Mouse (Mus musculus) layer of hippocampus, adult 9-11 months (tissue): ENCODE data around the gene Jmjd7.

Experiments
- DNase-seq: peaks from one replicate; pipeline ENCODE4 v3.0.0; 2022

Gene Jmjd7

DNA sequence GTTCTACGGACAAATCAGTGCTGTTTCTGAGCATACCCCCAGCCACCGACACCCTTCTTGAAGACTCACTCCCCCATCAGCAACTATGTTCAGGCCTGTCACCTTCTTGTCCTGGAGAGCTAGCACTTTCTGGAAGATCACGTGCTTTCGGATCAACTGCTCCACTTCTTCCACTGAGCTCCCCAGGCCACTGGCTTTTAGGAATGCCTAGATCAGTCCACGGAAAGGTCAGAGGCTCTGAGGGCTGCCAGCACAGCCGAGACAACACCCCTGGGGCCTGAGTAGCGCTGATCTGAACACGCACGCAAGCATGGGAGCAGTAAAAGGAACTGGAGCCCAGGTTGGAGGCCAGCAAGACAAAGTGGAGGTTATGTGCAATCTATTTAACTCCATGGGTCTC lies 33.4 kb downstream of the Jmjd7 start:
- no peak for DNase-seq

DNA sequence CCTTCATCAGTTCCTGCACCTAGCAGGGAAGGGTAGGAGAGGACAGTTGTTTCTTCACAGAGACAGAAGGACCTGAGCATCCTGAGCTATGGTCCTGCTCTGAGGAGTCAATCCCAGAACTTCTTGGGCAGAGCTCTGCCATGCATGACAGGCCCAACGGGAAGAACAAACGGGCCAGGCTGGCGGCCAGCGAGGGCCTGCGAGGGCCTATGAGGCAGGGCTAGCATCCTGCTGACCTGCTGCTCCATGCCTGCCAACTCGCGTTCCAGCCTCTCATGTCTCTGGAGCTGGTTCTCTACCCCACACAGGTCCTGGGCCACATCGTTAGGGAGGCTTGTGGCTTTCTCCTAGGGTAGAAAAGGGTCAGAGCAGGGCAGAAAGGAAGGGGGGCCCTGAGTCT lies 35.0 kb downstream of the Jmjd7 start:
- no peak for DNase-seq

DNA sequence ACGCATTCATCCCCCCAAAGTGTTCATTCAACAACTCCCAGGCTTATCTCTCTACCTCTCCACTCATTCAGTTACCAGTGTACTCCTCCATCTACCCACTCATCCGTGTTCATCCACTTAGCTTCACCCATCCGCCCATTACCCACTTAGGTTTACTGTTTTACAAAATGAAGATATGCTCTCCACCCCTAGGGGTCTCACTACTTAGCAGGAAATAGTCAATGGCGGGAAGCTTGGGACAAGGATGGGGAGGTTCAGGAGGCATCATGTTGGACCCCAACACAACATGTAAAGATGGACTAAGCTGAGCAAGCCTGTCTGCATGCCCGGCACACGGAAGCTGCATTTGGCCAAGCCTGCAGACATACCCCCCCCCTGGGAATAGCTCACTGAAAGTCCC lies 37.4 kb downstream of the Jmjd7 start:
- DNase-seq: no peak

DNA sequence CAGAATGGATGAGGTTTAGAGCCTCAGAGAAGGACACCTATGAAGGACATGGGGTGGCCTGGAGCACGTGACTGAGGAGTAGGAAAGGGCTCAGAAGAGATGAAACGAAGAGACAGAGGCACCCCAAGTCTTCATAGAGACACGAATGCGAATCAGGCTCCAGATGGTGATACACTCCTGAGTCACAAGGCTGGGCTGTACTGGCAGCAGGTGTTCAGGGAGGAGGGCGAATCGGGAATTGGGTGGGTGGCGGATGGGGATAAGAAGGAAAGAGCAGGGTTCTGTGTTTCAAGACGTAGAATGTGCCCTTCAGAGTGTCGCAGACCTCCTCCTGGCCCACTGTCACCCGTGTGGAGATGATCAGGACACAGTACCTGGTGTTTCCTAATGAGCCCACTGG lies 38.0 kb downstream of the Jmjd7 start:
- peak; percentile 36 for DNase-seq

DNA sequence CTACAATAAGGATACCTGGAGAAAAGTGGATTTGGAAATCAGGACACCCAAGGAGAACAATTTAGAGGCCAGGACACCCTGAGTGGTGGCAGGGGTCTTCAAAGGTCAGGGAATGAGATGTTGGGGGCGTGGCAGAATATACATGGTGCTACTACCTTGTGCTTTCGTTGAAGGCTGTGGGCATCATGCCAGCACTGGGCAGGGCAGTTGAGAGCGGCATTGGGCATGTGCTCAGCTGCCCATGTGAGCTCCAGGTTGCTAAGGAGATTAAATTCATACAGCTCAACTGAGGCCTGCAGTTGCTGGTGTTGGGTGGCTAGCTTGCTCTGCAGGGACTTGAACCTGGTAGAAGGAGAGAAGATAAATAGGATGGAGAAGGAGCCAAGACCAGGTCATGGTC lies 38.9 kb downstream of the Jmjd7 start:
- peak; percentile 24 for DNase-seq

DNA sequence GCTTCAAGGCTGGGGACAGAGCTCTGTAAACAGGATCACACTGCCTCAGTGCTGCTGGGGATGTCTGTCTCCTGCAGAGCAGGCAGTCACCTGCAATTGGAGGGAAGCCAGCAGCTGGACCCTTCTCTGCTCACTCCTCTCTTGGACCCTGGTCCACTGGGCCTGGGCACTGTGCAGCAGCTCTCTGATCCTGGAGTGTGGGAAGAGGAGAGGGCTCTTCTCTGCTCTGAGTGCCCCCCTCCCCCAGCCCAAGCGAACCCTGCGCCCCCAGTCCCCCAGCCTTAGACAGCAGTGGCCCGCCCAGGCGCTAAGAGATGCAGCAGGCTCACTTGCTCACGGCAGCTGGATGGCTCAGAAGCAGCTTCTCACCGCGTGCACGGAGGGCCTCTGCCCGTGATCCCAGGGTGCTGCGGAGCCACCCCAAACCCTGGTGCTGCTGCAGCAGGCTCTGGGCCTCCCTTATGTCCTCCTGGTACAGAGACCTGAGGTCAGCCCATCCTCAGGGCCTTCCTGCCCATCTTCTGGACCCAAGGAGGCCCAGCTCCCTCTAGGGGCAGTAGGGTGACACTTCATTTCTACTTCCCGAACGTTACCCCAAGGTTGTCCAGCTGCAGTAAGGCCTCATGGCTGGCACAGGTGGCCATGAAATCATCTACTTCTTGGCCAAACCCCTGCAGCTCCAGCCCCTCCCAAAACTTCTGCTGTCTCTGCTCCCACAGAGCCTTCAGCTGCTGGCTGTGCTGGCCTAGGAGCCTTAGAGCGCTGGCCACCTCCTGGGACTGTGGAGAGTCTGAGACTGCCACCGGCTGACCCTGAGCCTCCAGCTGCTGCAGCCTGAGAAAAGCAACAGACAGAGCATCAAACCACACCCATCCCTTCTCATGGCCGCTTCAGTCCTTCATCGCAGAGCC lies 41.5 kb downstream of the Jmjd7 start:
- no peak for DNase-seq

DNA sequence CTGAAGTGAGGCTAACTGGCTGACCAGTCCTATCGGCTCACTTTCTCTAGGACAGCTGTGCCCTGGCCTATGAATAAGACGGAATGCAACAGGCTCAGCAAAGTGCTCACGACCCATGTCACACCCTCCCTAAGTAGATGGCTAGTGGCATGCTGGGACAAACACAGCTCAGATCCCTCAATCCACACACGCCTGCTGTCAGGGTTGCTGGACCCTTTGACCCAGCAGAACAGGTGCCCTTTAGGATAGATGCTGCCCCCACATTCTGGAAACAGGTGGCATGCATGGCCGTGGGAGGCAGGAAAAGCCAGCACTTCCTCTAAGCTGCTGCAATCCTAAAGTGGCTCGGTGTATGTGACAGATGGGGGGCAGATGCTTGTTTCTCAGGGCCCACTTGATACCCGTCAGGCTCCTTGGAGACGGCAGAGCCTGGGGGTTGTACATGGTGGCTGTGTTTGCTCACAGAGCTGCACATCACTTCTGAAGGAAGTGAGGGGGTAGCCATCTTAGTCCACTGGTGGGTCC lies 42.2 kb downstream of the Jmjd7 start:
- DNase-seq: peak; percentile 86

DNA sequence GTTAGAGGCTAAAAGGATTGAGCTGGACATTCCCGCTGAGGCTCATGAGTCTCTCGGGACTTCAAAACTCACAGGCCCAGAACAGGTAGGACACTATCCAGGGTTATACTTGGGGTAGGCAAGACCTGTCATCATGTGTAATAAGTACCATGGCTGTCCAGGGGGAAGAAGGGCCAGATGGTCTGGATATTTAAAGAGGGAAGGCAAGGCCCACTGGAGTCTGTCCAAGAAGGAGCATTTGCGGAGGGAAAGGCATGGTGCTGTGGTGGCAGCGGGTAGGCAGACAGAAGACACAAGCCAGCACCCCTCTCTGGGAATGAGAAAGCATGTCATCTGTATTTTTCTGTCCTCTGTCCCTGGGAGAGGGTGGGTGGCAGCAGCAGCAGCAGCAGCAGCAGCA lies 46.8 kb downstream of the Jmjd7 start:
- no peak for DNase-seq

DNA sequence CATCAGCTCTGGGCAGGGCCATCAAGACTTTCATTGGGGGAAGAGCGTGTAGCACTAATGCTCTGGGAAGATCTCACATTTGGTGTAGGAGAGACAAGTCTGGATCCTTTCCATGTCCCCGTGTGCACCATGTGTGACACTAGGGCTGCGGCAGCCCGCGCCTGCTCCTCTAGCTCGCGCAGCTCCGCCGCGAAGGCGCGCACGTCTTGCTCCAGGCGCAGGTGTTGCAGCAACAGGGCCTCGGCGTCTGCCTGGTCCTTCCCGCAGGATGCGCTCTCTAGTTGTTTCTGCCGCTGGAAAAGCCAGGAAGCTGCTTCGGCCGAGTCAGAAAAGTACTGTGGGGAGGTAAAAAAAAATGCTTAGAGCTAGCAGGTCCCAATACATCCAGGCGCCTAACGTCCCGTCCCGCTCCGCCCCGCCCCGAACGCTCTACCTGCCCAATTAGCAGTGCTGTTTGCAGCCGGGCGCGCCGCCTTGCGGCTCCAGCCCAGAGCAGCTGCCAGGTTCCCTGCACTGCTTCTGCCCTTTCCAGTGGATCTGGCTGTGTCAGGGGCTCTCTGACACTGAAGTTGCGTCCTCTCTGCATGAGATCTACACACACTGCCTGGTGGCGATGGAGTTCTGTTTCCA lies 48.9 kb downstream of the Jmjd7 start:
- DNase-seq: no peak
